Mouse (Mus musculus) embryonic facial prominence, embryonic 12.5 days (tissue): ENCODE data around the gene Fam171a2. TPM values are rescaled to one million over a fixed set of nuclear protein-coding genes. Genes with fewer than 3 reads are reported as not detected.

ENCODE experiments used
- ATAC-seq: fragments of 200-750 bp; cut with Nextera tagmentation; 2 replicates; pipeline ENCODE4 v1.8.0; 2017; ENCODE audit not compliant: insufficient number of reproducible peaks, insufficient read depth, low FRiP score, low TSS enrichment
- H3K27ac ChIP-seq: fragments of 300-500 bp; sonication (generic); 2 replicates; pipeline ENCODE4 v1.5.1; 2016; ENCODE audit warnings: mild to moderate bottlenecking
- H3K27me3 ChIP-seq: fragments of 300-500 bp; sonication (generic); 2 replicates; pipeline ENCODE4 v1.6.1; 2016; ENCODE audit warnings: mild to moderate bottlenecking, moderate library complexity
- H3K36me3 ChIP-seq: fragments of 300-500 bp; sonication (generic); 2 replicates; pipeline ENCODE4 v1.6.1; 2016; ENCODE audit warnings: mild to moderate bottlenecking
- H3K4me1 ChIP-seq: fragments of 300-500 bp; sonication (generic); 2 replicates; pipeline ENCODE4 v1.6.1; 2016
- H3K4me2 ChIP-seq: fragments of 300-500 bp; sonication (generic); replicated peaks from 2 replicates; pipeline ENCODE4 v1.6.1; 2016; ENCODE audit warnings: mild to moderate bottlenecking, moderate library complexity
- H3K4me3 ChIP-seq: fragments of 300-500 bp; sonication (generic); 2 replicates; pipeline ENCODE4 v1.5.1; 2016; ENCODE audit warnings: mild to moderate bottlenecking
- H3K9ac ChIP-seq: fragments of 300-500 bp; sonication (generic); 2 replicates; pipeline ENCODE4 v1.6.1; 2016; ENCODE audit warnings: mild to moderate bottlenecking, moderate library complexity
- H3K9me3 ChIP-seq: fragments of 300-500 bp; sonication (generic); 2 replicates; pipeline ENCODE4 v1.6.1; 2016; ENCODE audit warnings: mild to moderate bottlenecking, moderate library complexity
- WGBS: fragments of 180-500 bp; shearing (Covaris S2); methylation state at CpG from one replicate; pipeline ENCODE4 v1.1.7; 2016; 5-methylcytosine and 5-hydroxymethylcytosine counted together
- polyA plus RNA-seq: library from polyadenylated mRNA; unstranded; fragments of >200 nt; fragmentation: Nextera tagmentation; extraction: Ambion mirVana; gene quantifications from 2 replicates; pipeline ENCODE4 v1.2.1, GENCODE M21; 2016

Fam171a2 gene
- polyA plus RNA-seq, 1 experiment from 2014 or later, result 13.5 TPM

GRCm38 (mm10) chr11:102479581-102479980, 32.1 kb upstream of the Fam171a2 start:
- no peak overlapping the region for H3K4me3 ChIP-seq

GRCm38 (mm10) chr11:102478671-102479070, 31.2 kb upstream of the Fam171a2 start:
- Histone ChIP-seq H3K9me3 (no peaks in the 10 kb centered on the region), H3K36me3 (peaks cover 61% of the 10 kb centered on the region), H3K27ac (no peak overlapping the region), H3K27me3 (no peaks in the 10 kb centered on the region), H3K9ac (no peak overlapping the region), H3K4me3 (no peak overlapping the region), H3K4me2 (no peak overlapping the region), H3K4me1 (no peaks in the 10 kb centered on the region)
- WGBS, result 89% methylated on average over 3 of the region's 3 CpGs
- no peak for ATAC-seq

More at GRCm38 (mm10) chr11:102479581-102479980, 32.1 kb upstream of the Fam171a2 start:
- no peak for ATAC-seq
- 96% methylated on average over 23 of the region's 23 CpGs for WGBS
- Histone ChIP-seq H3K36me3 (peaks cover 67% of the 10 kb centered on the region), H3K4me2 (no peak overlapping the region), H3K4me1 (no peaks in the 10 kb centered on the region), H3K9ac (no peak overlapping the region), H3K27ac (no peak overlapping the region), H3K9me3 (no peaks in the 10 kb centered on the region), H3K27me3 (no peaks in the 10 kb centered on the region)

- peaks cover 32% of the 10 kb centered on the region for H3K36me3 ChIP-seq
- H3K4me3 ChIP-seq, result no peak overlapping the region
- no peak overlapping the region for H3K27ac ChIP-seq
- 90% methylated on average over 3 of the region's 3 CpGs for WGBS
- no peaks in the 10 kb centered on the region for H3K9me3 ChIP-seq
- ATAC-seq, result no peak
- no peak overlapping the region for H3K4me2 ChIP-seq
- no peaks in the 10 kb centered on the region for H3K27me3 ChIP-seq
- H3K9ac ChIP-seq, result no peak overlapping the region
- H3K4me1 ChIP-seq, result no peaks in the 10 kb centered on the region
Observed at GRCm38 (mm10) chr11:102475027-102475426, 27.5 kb upstream of the Fam171a2 start.

GRCm38 (mm10) chr11:102469648-102470357, 22.3 kb upstream of the Fam171a2 start, which contains the start of gene Itga2b:
Gene Itga2b (minus strand): TSS chr11:102470122.
- no peak for ATAC-seq
- Histone ChIP-seq H3K4me2 (no peak within 1 kb of the TSS), H3K27me3 (no peaks in the 10 kb centered on the region), H3K36me3 (no peaks in the 10 kb centered on the region; the same call in 1 of the 2 replicates), H3K9ac (no peak within 1 kb of the TSS), H3K4me1 (peaks cover 15% of the 10 kb centered on the region), H3K4me3 (no peak within 1 kb of the TSS), H3K9me3 (no peaks in the 10 kb centered on the region), H3K27ac (no peak within 1 kb of the TSS)
- WGBS, result 66% methylated on average over 11 of the region's 11 CpGs

GRCm38 (mm10) chr11:102467041-102467631, 19.7 kb upstream of the Fam171a2 start:
- Histone ChIP-seq H3K4me2 (peak overlapping the region; percentile 75), H3K9me3 (no peaks in the 10 kb centered on the region), H3K36me3 (no peaks in the 10 kb centered on the region), H3K27ac (peak overlapping the region; percentile 12), H3K4me3 (peak overlapping the region; percentile 37), H3K4me1 (peaks cover 15% of the 10 kb centered on the region), H3K27me3 (no peaks in the 10 kb centered on the region), H3K9ac (peak overlapping the region; percentile 11)
- WGBS, result 1% methylated on average over 37 of the region's 37 CpGs
- peak; percentile 88 for ATAC-seq

- 0 out of 2 replicates have a peak overlapping the region, but pooled peaks have one; percentile 4 for H3K4me3 ChIP-seq
- no peaks in the 10 kb centered on the region for H3K27me3 ChIP-seq
- H3K4me1 ChIP-seq, result peaks cover 15% of the 10 kb centered on the region
- 6% methylated on average over 26 of the region's 26 CpGs for WGBS
- H3K9ac ChIP-seq, result no peak overlapping the region
- H3K4me2 ChIP-seq, result peak overlapping the region; percentile 30
- H3K27ac ChIP-seq, result no peak overlapping the region
- H3K9me3 ChIP-seq, result no peaks in the 10 kb centered on the region
- no peaks in the 10 kb centered on the region for H3K36me3 ChIP-seq
- no peak for ATAC-seq
Observed at GRCm38 (mm10) chr11:102465713-102466436, 18.4 kb upstream of the Fam171a2 start.

- Histone ChIP-seq H3K4me2 (no peak overlapping the region), H3K4me3 (no peak overlapping the region), H3K36me3 (no peaks in the 10 kb centered on the region), H3K4me1 (peaks cover 15% of the 10 kb centered on the region), H3K9ac (no peak overlapping the region), H3K9me3 (no peaks in the 10 kb centered on the region), H3K27ac (no peak overlapping the region), H3K27me3 (no peaks in the 10 kb centered on the region)
- 97% methylated on average over 6 of the region's 6 CpGs for WGBS
- no peak for ATAC-seq
Observed at GRCm38 (mm10) chr11:102464901-102465300, 17.4 kb upstream of the Fam171a2 start.

GRCm38 (mm10) chr11:102461764-102462163, 14.3 kb upstream of the Fam171a2 start:
- WGBS, result 74% methylated on average over 3 of the region's 3 CpGs
- H3K27me3 ChIP-seq, result peaks cover 7% of the 10 kb centered on the region; the same call in 1 of the 2 replicates
- ATAC-seq, result no peak
- no peak overlapping the region for H3K4me3 ChIP-seq
- H3K4me2 ChIP-seq, result no peak overlapping the region
- no peak overlapping the region for H3K9ac ChIP-seq
- no peak overlapping the region for H3K27ac ChIP-seq
- no peaks in the 10 kb centered on the region for H3K9me3 ChIP-seq
- H3K36me3 ChIP-seq, result no peaks in the 10 kb centered on the region
- H3K4me1 ChIP-seq, result peaks cover 6% of the 10 kb centered on the region; the same call in 1 of the 2 replicates

GRCm38 (mm10) chr11:102460541-102460940, 13.1 kb upstream of the Fam171a2 start:
- 58% methylated on average over 16 of the region's 16 CpGs for WGBS
- Histone ChIP-seq H3K27ac (no peak overlapping the region), H3K9me3 (no peaks in the 10 kb centered on the region), H3K4me1 (peaks cover 11% of the 10 kb centered on the region), H3K36me3 (no peaks in the 10 kb centered on the region), H3K27me3 (peaks cover 10% of the 10 kb centered on the region; the same call in 1 of the 2 replicates), H3K4me3 (no peak overlapping the region), H3K9ac (peak overlapping the region; percentile 1; the same call in 1 of the 2 replicates), H3K4me2 (no peak overlapping the region)
- ATAC-seq, result no peak

- WGBS, result under 1% methylated on average over 39 of the region's 40 CpGs
- no peaks in the 10 kb centered on the region for H3K36me3 ChIP-seq
- peak overlapping the region; percentile 54 for H3K4me3 ChIP-seq
- H3K27ac ChIP-seq, result 0 out of 2 replicates have a peak overlapping the region, but pooled peaks have one; percentile 65
- H3K9me3 ChIP-seq, result no peaks in the 10 kb centered on the region
- peak overlapping the region; percentile 60 for H3K9ac ChIP-seq
- ATAC-seq, result peak; percentile 74
- peaks cover 19% of the 10 kb centered on the region for H3K4me1 ChIP-seq
- peaks cover 27% of the 10 kb centered on the region for H3K27me3 ChIP-seq
- peak overlapping the region; percentile 94 for H3K4me2 ChIP-seq
Observed at GRCm38 (mm10) chr11:102455740-102456396, 8.4 kb upstream of the Fam171a2 start.

- H3K27me3 ChIP-seq, result peaks cover 35% of the 10 kb centered on the region
- 16% methylated on average over 10 of the region's 10 CpGs for WGBS
- no peak overlapping the region for H3K4me2 ChIP-seq
Observed at GRCm38 (mm10) chr11:102453131-102453530, 5.6 kb upstream of the Fam171a2 start.

More at GRCm38 (mm10) chr11:102453131-102453530, 5.6 kb upstream of the Fam171a2 start:
- Histone ChIP-seq H3K36me3 (no peaks in the 10 kb centered on the region), H3K4me3 (no peak overlapping the region), H3K9ac (no peak overlapping the region), H3K9me3 (no peaks in the 10 kb centered on the region), H3K4me1 (peaks cover 29% of the 10 kb centered on the region), H3K27ac (no peak overlapping the region)
- ATAC-seq, result no peak
